Mouse (Mus musculus) embryonic fibroblast, embryonic 13.5 days (primary cell): Measurements from ENCODE around the gene Fgf2.

Source experiments
- CTCF ChIP-seq: IDR thresholded peaks from 2 replicates; pipeline ENCODE4 v1.5.1; 2011; ENCODE audit warnings: mild to moderate bottlenecking, control low read depth, low read length, moderate library complexity, borderline replicate concordance; ENCODE audit not compliant: insufficient read depth
- POLR2A ChIP-seq: IDR thresholded peaks from 2 replicates; pipeline ENCODE4 v1.6.1; 2011; ENCODE audit warnings: low read depth, mild to moderate bottlenecking, control low read depth, low read length, moderate library complexity

- TF ChIP-seq POLR2A (no peak), CTCF (no peak)
These were observed 48.7 kb upstream of the Fgf2 start for GRCm38 (mm10) chr3:37299470-37299869.
